Mouse (Mus musculus) limb, embryonic 14.5 days (tissue): ENCODE measurements around the gene Rilp. TPM values are rescaled to one million over a fixed set of nuclear protein-coding genes. Genes with fewer than 3 reads are reported as not detected.

Source experiments
- ATAC-seq: fragments of 200-750 bp; cut with Nextera tagmentation; 2 replicates; pipeline ENCODE4 v1.8.0; 2017; ENCODE audit warnings: low read depth, moderate number of reproducible peaks, moderate TSS enrichment; ENCODE audit not compliant: low FRiP score
- DNase-seq: peaks from one replicate; pipeline ENCODE4 v3.0.0-alpha.2; 2015; ENCODE audit warnings: low spot score
- H3K27ac ChIP-seq: fragments of 300-500 bp; sonication (generic); replicated peaks from 2 replicates; pipeline ENCODE4 v1.5.1; 2014; ENCODE audit warnings: low read depth, mild to moderate bottlenecking, low read length, moderate library complexity, mixed read lengths
- H3K27me3 ChIP-seq: fragments of 300-500 bp; sonication (generic); 2 replicates; pipeline ENCODE4 v1.6.1; 2014; ENCODE audit warnings: low read length, mixed read lengths; ENCODE audit not compliant: control insufficient read depth, insufficient read depth
- H3K36me3 ChIP-seq: fragments of 300-500 bp; sonication (generic); 2 replicates; pipeline ENCODE4 v1.6.1; 2014; ENCODE audit warnings: mild to moderate bottlenecking, low read length, moderate library complexity, mixed read lengths; ENCODE audit not compliant: control insufficient read depth, insufficient read depth
- H3K4me1 ChIP-seq: fragments of 300-500 bp; sonication (generic); 2 replicates; pipeline ENCODE4 v1.6.1; 2014; ENCODE audit warnings: antibody characterized with exemption, low read length, mixed read lengths; ENCODE audit not compliant: control insufficient read depth, insufficient read depth
- H3K4me2 ChIP-seq: fragments of 300-500 bp; sonication (generic); replicated peaks from 2 replicates; pipeline ENCODE4 v1.6.1; 2014; ENCODE audit warnings: low read depth, mild to moderate bottlenecking, low read length, moderate library complexity; ENCODE audit not compliant: severe bottlenecking
- H3K4me3 ChIP-seq: fragments of 300-500 bp; sonication (generic); replicated peaks from 2 replicates; pipeline ENCODE4 v1.5.1; 2014; ENCODE audit warnings: low read length
- H3K9ac ChIP-seq: fragments of 300-500 bp; sonication (generic); 2 replicates; pipeline ENCODE4 v1.6.1; 2014; ENCODE audit warnings: mild to moderate bottlenecking, low read depth, low read length, moderate library complexity; ENCODE audit not compliant: severe bottlenecking
- H3K9me3 ChIP-seq: fragments of 300-500 bp; sonication (generic); 2 replicates; pipeline ENCODE4 v1.6.1; 2016; ENCODE audit warnings: low read length; ENCODE audit not compliant: control insufficient read depth
- POLR2A ChIP-seq: fragments of 200-500 bp; IDR thresholded peaks from 2 replicates; pipeline ENCODE4 v1.8.0; 2012; ENCODE audit warnings: inconsistent platforms, mild to moderate bottlenecking, moderate library complexity, borderline replicate concordance; ENCODE audit not compliant: insufficient read depth, insufficient read length; ENCODE audit errors: extremely low read depth
- WGBS: fragments of 180-500 bp; shearing (Covaris S2); extraction: QIAGEN DNeasy Blood & Tissue Kit; methylation state at CpG from one replicate; pipeline ENCODE4 v1.1.7; 2014; 5-methylcytosine and 5-hydroxymethylcytosine counted together
- polyA plus RNA-seq, 2 experiments: library from polyadenylated mRNA; depleted of rRNA in 1 of 2; stranded (reverse) in 1 of 2; unstranded in 1 of 2; fragments of >200 nt; fragmentation: Nextera tagmentation in 1 of 2; extraction: Ambion mirVana in 1 of 2; gene quantifications; 2 replicates each; pipeline versions ENCODE4 v1.2.1 to v1.2.3; 2012 to 2014

Rilp gene
- polyA plus RNA-seq, 2 experiments: 0.58 to 0.98 TPM

- no peak for ATAC-seq
Observed at GRCm38 (mm10) chr11:75521609-75522008, 11.7 kb downstream of the Rilp start.

GRCm38 (mm10) chr11:75522793-75523192 lies 12.9 kb downstream of the Rilp start:
- no peak for TF ChIP-seq POLR2A

More at GRCm38 (mm10) chr11:75521609-75522008, 11.7 kb downstream of the Rilp start:
- no peak overlapping the region for H3K4me2 ChIP-seq
- 80% methylated on average over 4 of the region's 4 CpGs for WGBS
- no peak overlapping the region for H3K4me3 ChIP-seq
- no peak for TF ChIP-seq POLR2A
- H3K9ac ChIP-seq: no peak overlapping the region
- no peaks in the 10 kb centered on the region for H3K9me3 ChIP-seq
- H3K27me3 ChIP-seq: no peaks in the 10 kb centered on the region
- no peaks in the 10 kb centered on the region for H3K4me1 ChIP-seq
- no peak overlapping the region for H3K27ac ChIP-seq
- H3K36me3 ChIP-seq: no peaks in the 10 kb centered on the region
- no peak for DNase-seq

GRCm38 (mm10) chr11:75525531-75526125 lies 15.7 kb downstream of the Rilp start:
- Histone ChIP-seq H3K4me1 (0 out of 2 replicates have a peak, but pooled peaks cover under 1% of the 10 kb centered on the region), H3K4me3 (no peak overlapping the region), H3K9me3 (no peaks in the 10 kb centered on the region), H3K36me3 (no peaks in the 10 kb centered on the region), H3K4me2 (no peak overlapping the region), H3K9ac (no peak overlapping the region), H3K27ac (no peak overlapping the region), H3K27me3 (no peaks in the 10 kb centered on the region)
- 82% methylated on average over 15 of the region's 15 CpGs for WGBS
- ATAC-seq (no peak), DNase-seq (no peak)
- TF ChIP-seq POLR2A: no peak

More at GRCm38 (mm10) chr11:75522793-75523192, 12.9 kb downstream of the Rilp start:
- Histone ChIP-seq H3K9me3 (no peaks in the 10 kb centered on the region), H3K4me1 (no peaks in the 10 kb centered on the region), H3K4me2 (no peak overlapping the region), H3K36me3 (no peaks in the 10 kb centered on the region), H3K4me3 (no peak overlapping the region), H3K27ac (no peak overlapping the region), H3K27me3 (no peaks in the 10 kb centered on the region), H3K9ac (no peak overlapping the region)
- WGBS: 80% methylated on average over 2 of the region's 2 CpGs
- ATAC-seq: no peak
- no peak for DNase-seq

DNA sequence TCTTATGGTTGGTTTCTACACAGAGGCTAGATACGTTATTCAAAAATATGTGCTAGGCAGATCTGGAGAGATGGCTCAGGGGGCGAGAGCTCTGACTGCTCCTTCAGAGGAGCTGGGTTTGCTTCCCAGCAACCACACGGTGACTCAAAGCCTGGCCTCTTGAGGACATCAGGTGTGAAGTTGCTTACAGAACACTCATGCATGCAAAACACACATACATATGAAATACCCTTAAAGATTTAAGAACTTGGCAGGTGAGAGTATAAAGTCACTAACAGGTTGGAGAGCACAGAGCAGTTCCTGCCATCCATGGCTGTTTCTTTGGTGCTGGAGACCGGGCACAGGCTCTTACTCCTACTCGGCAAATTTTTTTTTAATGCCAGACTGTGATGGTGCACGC lies 17.0 kb downstream of the Rilp start:
- ATAC-seq (no peak), DNase-seq (no peak)
- TF ChIP-seq POLR2A: no peak
- Histone ChIP-seq H3K4me2 (no peak overlapping the region), H3K27me3 (no peaks in the 10 kb centered on the region), H3K4me1 (0 out of 2 replicates have a peak, but pooled peaks cover 3% of the 10 kb centered on the region), H3K4me3 (no peak overlapping the region), H3K9ac (no peak overlapping the region), H3K36me3 (no peaks in the 10 kb centered on the region), H3K9me3 (no peaks in the 10 kb centered on the region), H3K27ac (no peak overlapping the region)
- WGBS: 87% methylated on average over 6 of the region's 6 CpGs

GRCm38 (mm10) chr11:75529771-75530170 lies 19.9 kb downstream of the Rilp start:
- Histone ChIP-seq H3K36me3 (no peaks in the 10 kb centered on the region), H3K9me3 (no peaks in the 10 kb centered on the region), H3K4me1 (peaks cover 11% of the 10 kb centered on the region; the same call in 1 of the 2 replicates), H3K27me3 (no peaks in the 10 kb centered on the region), H3K9ac (no peak overlapping the region), H3K4me3 (no peak overlapping the region), H3K27ac (no peak overlapping the region), H3K4me2 (no peak overlapping the region)
- TF ChIP-seq POLR2A: no peak
- WGBS: 58% methylated on average over 4 of the region's 4 CpGs
- ATAC-seq: no peak
- DNase-seq: no peak
